Mouse (Mus musculus) megakaryocyte, embryonic 14.5 days (primary cell): Measurements from ENCODE around the gene Rbm47.

Experiments used
- FLI1 ChIP-seq: IDR thresholded peaks from 2 replicates; pipeline ENCODE4 v1.6.1; 2012; ENCODE audit warnings: low read length, inconsistent platforms, mixed read lengths
- GATA1 ChIP-seq: IDR thresholded peaks from 3 replicates; pipeline ENCODE4 v1.6.1; 2012; ENCODE audit warnings: mixed read lengths, low read length, inconsistent platforms, borderline replicate concordance

GRCm38 (mm10) chr5:66114751-66115150 lies 58.2 kb downstream of the Rbm47 start:
- TF ChIP-seq GATA1 (no peak), FLI1 (no peak)
